Mouse (Mus musculus): ENCODE measurements around the gene Grik5.

Gene Grik5

GRCm38 (mm10) chr7:25031528-25031927, 40.6 kb downstream of the Grik5 start:
- no peak for DNase-seq (ENCODE audit: low spot score)

GRCm38 (mm10) chr7:25030032-25030753, 42.0 kb downstream of the Grik5 start:
- DNase-seq (ENCODE audit: low spot score) = peak; percentile 81

GRCm38 (mm10) chr7:25026452-25026851, 45.7 kb downstream of the Grik5 start:
- no peak for DNase-seq (ENCODE audit: low spot score)

- no peak for DNase-seq (ENCODE audit: low spot score)
Measured at GRCm38 (mm10) chr7:25025855-25026439, 46.2 kb downstream of the Grik5 start.

GRCm38 (mm10) chr7:25011592-25011991, 60.6 kb downstream of the Grik5 start:
- no peak for DNase-seq (ENCODE audit: low spot score)

GRCm38 (mm10) chr7:25010090-25010913, 61.8 kb downstream of the Grik5 start:
- DNase-seq (ENCODE audit: low spot score) = peak; percentile 68

GRCm38 (mm10) chr7:25009099-25009700, 62.9 kb downstream of the Grik5 start:
- DNase-seq (ENCODE audit: low spot score) = peak; percentile 73

- peak; percentile 52 for DNase-seq (ENCODE audit: low spot score)
Measured at GRCm38 (mm10) chr7:25008635-25009034, 63.5 kb downstream of the Grik5 start.

GRCm38 (mm10) chr7:25007609-25008374, 64.4 kb downstream of the Grik5 start:
- peak; percentile 77 for DNase-seq (ENCODE audit: low spot score)

GRCm38 (mm10) chr7:25006586-25007364, 65.4 kb downstream of the Grik5 start:
- peak; percentile 68 for DNase-seq (ENCODE audit: low spot score)

GRCm38 (mm10) chr7:25006171-25006570, 66.0 kb downstream of the Grik5 start:
- no peak for DNase-seq (ENCODE audit: low spot score)

GRCm38 (mm10) chr7:25005421-25006065, 66.6 kb downstream of the Grik5 start, which contains the start of gene Atp1a3:
Gene Atp1a3 (minus strand): TSS chr7:25005958.
- peak; percentile 84 for DNase-seq (ENCODE audit: low spot score)

GRCm38 (mm10) chr7:25004806-25005205, 67.3 kb downstream of the Grik5 start:
- DNase-seq (ENCODE audit: low spot score) = no peak

GRCm38 (mm10) chr7:25003820-25004388, 68.2 kb downstream of the Grik5 start:
- DNase-seq (ENCODE audit: low spot score) = no peak

- DNase-seq (ENCODE audit: low spot score) = no peak
Measured at GRCm38 (mm10) chr7:25003291-25003690, 68.9 kb downstream of the Grik5 start.

- no peak for DNase-seq (ENCODE audit: low spot score)
Measured at GRCm38 (mm10) chr7:25000711-25001110, 71.4 kb downstream of the Grik5 start.

- DNase-seq (ENCODE audit: low spot score) = no peak
Measured at GRCm38 (mm10) chr7:25000211-25000610, 71.9 kb downstream of the Grik5 start.

GRCm38 (mm10) chr7:24993081-24993480, 79.1 kb downstream of the Grik5 start:
- DNase-seq (ENCODE audit: low spot score) = no peak

- DNase-seq (ENCODE audit: low spot score) = no peak
Measured at GRCm38 (mm10) chr7:24990478-24990877, 81.7 kb downstream of the Grik5 start.

GRCm38 (mm10) chr7:24987941-24988340, 84.2 kb downstream of the Grik5 start:
- no peak for DNase-seq (ENCODE audit: low spot score)

Data from layer of hippocampus, adult 11-12 months (tissue).